Mouse (Mus musculus): ENCODE data around the gene Mbtd1.

Mbtd1 gene

GRCm38 (mm10) chr11:93988328-93989062 lies 102.8 kb downstream of the Mbtd1 start:
- DNase-seq, result no peak

DNA sequence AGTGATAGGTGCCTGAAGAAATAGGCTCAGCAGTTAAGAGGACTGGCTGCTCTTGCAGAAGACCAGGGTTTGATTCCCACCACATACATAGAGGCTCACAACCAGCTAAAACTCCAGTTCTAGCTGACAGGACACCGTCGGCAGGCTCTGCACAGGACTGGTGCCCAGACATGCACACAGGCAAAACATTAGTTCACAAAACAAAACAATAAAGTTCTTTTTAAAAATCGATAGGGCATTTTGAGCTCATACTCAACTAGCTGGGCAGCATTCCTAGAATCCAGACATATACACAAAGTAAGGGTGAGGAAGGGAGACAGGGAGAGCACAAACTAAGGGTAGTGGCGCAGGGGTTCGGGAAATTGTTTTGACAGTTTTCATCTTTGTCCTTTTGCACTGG lies 108.9 kb downstream of the Mbtd1 start:
- DNase-seq, result peak; percentile 20

- DNase-seq, result peak; percentile 68
Measured at GRCm38 (mm10) chr11:93995111-93995719, 109.6 kb downstream of the Mbtd1 start.

- DNase-seq, result peak; percentile 95
Measured at GRCm38 (mm10) chr11:93995720-93996305, 110.2 kb downstream of the Mbtd1 start, which contains the start of gene Spag9. Gene Spag9 (plus strand): TSS chr11:93996091.
